Mouse (Mus musculus) urinary bladder, postnatal 4 days (tissue): Measurements from ENCODE around the gene Ptprj.

Experiments
- DNase-seq, 2 experiments: peaks; one replicate each; pipeline ENCODE4 v3.0.0; 2021 to 2022; ENCODE audit warnings: low spot score in 2 of 2

Ptprj gene

DNA sequence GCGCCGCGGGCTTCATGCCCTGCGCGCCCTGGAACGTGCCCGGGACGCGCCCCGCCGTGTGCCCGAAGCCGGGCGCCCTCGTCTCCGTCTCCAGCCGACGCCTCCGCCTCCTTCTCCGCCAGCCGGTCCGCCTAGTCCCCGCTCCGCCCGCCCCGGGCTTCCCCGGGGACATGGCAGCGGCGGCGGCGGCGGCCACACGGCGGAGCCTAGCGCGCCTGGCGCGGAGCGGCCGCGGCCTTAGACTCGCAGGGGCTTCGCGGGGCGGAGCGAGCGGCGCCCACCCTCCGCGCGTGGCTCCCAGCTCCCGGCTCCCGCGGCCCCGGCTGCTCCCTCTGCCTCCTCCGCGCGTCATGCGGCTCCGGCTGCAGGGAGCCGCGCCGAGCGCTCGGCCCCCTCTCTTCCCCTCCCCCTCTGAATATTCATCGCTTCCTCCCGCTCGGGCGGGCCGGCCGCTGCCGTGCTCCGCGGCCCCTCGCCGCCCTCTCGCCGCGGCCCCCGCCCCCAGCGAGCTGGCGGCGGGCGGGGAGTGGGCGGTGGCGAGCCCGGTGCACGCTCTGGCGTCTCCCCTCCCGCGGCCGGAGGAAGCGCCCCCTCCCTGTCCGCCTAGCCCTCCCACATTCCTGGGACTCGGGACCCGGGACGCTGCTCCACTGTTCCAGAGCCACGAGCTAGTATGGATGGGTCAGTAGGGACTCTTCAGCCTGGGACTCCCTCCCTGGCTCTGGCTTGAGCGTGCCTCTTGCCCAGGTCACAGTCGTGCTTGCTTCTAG, at the start of gene Ptprj:
Gene Ptprj, minus strand, starts transcription at position 412 of the 770 bp plus-strand sequence.
- peak; percentile 64 to 68 for DNase-seq

DNA sequence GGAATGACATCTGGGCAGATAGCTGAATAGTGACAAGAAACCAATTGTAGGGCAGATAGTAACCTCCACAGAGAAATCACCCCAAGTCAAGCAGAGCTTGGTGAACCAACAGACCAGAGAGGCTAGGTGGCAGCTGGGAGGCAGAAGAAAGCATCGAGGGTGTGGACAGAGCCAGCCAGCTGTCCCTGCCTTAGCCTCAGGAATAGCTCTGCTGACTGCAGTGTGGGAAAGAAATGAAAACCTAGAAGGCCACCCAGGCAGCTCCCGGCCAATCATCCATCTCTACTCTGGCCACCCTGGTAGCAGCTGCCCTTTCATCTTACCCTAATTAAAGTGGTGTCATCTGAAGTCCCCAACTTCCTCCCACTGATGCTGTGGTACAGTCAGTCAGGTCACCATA, 49.1 kb upstream of the Ptprj start:
- no peak for DNase-seq

DNA sequence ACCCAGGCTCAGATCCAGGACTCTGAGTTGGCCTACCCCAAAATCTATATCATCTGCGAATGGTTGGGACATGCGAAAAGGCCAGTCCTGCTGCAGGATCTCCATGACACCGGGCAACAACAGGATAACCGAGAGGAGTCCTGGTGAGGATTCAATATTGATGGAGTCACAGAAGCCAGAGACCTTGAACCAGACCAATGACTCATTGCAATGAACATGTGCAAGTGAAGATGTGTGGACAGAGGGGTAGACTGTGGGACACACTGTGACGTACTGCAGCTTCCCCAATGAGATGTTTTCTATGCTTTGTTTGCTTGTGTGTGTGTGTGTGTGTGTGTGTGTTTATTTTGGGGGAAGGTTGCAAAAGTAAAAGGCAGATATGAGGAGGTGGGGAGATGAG, 47.8 kb upstream of the Ptprj start:
- no peak for DNase-seq

DNA sequence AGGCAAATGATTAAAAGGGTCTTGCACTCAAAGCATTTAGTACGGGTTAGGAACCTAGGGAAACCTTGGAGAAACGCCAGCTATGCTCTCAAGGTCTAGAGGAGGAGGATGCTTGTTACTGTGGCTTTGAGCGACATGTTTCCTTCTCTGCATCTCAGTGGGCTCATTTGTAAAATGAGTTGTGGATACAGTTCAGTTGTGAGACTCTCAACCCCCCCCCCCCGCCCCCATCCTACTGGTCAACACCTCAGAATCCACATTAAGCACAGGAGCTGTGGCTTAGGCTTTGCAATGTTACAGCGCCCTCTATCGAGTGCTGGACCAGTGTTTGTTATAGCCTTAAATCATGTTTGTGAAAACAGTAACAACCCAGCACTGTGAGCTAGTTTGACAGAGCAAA, 44.5 kb upstream of the Ptprj start:
- DNase-seq: no peak

DNA sequence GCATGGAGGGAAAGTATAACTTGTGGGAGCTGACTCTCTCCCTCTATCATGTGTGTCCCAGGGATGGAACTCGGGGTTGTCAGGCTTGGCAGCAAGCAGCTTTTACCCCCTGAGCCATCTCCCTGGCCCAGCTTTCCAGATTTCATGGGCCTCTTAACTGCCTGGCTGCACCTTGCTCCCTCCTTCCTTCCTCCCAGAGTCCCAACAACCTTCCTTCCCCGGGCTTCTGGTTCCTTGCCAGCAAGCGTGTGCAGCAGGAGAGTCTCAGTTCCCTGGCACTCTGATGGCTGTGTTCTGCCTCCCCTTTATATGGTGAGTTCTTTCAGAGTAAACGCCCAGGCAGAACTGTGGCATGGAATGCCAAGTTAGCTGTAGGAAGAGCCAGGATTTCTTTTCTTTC, 43.9 kb upstream of the Ptprj start:
- no peak for DNase-seq

DNA sequence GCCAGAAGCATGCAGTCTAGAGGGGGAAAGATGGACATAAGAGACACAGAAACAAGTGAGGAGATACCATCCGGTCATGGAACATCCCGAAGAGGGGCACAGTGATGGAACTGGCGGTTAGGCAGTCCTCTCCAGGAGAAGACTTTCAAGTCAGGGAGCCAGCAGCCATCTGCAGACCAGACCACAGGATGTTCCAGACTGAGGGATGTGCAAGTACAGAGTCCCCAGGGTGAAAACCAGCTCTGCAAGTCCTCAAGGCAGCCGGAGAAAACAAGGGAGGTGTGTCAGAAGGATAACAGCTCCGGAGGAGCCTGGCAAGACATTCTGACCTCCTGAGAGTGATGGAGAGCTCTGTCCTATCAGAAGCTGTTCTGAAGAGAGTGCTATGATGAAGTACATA, 40.4 kb upstream of the Ptprj start:
- no peak for DNase-seq

DNA sequence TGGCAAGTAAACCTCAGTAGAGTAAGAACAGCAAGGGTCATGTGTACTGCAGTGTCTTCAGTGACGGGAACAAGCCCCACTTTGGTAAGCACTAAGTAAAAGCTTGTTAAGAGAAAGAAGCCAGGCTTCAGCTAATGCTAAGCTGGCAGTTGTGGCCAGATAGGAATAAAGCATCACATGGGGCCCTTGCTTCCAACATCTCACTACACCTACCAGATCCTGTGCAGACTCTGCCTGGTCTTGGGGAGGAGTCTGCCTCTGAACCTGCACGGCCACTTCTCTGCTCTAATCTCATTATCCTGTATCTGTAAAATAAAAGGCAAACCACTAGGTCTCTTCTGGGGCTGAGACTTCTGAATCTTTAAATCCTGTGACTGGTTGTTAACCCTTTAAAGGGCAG, 39.2 kb upstream of the Ptprj start:
- no peak for DNase-seq

DNA sequence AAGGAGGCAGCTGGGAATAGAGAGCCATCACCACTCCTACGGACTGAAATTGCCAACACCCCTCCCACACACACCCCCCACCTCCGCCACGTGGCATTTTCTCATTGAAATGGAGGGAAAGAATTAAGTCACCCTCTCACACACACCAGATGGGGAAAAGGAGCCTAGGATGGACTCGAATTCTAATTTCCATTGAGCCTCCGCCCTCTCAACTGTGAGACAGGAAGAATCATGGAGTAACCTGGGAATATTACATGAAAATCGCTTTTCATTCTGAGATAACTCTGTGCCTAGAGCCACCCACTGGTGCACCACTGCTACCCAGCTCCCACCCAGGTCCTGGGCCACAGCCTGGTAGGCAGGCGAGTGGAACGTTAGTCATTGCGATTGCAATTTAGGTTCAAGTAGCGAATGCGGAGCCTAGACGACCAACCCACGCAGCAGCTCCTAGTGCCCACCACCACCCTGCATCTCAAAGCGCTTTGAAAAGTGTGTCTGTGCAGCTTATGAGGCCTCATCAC, 34.3 kb upstream of the Ptprj start:
- no peak for DNase-seq

DNA sequence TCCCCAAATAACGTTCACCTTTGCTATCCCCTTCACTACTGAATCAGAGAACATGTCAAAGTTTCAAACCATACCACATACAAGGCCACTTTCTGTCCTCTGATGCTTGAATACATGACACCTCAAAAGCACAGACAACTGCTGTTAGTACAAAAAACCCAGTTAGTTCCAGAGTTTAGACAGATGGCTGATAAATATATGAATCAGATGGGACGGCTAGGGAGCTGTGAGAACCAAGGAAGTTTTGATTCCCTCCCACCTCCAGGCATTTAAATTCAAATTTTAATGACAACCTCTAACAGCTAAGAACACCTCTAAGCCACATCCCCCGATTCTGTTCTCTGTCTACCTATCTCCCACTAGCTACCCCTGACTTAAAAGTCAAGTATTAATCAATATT, 33.1 kb upstream of the Ptprj start:
- DNase-seq: no peak

DNA sequence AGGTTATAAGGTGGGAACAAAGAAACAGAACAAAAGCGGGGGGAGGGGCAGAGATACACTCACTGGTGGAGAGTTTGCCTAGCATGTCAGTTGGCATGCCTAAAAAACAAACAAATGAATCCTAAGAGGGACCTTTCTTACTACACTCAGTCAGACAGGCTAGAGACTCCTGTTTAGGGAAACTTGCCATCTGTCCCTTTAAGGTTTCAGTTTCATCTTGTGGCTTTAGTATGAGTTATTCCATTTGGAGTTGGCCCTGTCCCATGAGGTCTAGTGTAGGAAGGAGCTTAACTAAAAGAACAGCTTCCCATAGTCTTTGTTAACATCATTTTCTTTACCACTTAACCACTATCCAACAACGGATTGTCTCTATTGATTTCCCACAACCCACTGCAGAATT, 32.6 kb upstream of the Ptprj start:
- DNase-seq: no peak

DNA sequence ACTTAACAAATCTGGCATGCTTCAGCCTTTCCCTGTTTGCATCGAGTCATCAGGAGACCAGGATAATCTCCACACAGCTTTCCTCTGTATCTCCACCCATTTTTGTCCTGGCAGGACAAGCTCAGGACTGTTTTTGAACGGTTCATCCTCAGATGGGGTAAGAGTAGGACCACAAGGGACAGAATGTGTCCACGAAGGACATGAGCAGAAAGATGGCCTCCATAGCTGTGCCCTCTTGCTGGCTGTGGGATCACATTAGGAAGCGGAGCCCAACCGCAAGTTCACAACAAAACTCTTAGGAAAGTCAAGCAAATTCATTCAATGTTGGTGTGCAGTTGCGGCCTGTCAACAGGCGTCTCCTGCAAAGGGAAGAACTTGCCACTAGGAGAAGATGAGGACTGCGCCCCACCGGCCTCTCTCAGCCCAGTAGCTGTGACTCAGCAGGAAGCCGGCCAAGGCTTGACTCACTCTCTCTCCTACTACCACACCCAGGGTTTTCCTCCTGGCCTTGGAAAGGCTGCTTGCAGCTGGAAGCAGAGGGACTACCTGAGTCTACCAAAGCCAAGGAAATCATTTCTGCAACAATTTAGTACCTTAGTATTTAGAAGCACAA, 31.6 kb upstream of the Ptprj start:
- DNase-seq: peak; percentile 64 to 81

DNA sequence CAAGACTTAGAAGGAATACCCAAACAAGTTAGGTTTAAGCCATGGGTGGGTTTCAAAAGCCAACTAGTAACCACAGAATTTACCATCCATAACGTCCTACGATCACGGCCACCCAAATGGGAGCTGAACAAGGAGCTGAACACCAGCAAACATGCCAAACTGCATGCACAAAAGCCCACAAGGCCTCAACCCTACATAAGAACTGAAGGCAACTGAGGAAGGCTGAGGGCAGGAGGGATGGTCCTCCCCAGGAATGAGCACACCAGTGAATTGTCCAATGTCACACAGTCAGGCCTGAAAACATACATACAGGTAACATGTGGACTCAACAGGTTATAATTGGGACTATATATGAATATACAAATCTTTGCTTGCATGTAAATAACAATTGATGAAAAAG, 20.6 kb upstream of the Ptprj start:
- no peak for DNase-seq

DNA sequence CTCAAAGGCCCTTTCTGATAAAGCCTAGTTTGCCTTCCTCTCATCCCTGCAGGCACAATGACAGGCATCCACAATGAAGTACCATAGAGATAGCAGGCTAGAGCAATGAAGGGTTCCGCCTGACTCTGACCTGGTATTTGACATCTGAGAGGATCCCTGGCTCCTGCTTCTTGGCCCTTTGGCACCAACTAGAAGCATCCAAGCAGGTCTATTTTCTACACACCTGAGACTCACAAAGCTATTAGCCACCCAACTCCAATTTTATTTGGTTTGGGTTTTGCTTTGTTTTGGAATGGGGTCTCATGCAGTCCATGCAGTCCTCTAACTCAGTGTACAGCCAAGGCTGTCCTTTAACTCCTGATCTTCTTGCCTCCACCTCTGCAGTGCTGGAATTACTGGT, 7.7 kb upstream of the Ptprj start:
- no peak for DNase-seq

DNA sequence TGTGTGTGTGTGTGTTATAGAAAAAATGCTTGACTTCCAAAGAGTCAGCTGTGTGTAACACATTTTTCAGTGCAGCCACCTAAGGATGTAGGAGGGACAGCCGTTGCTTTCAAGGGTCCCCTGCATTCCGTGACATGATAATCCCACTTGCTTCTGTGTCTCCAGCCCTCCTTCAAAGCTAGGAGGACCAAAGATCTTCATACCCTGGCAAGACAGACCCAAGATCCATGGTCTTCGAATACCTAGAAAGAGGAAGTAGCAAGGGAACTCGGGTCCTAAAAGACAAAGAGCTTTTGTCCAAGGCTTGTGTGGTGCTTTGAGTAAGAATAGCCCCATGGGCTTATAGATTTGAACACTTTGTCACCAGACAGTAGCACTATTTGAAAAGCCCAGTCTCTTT, 4.1 kb upstream of the Ptprj start:
- DNase-seq: peak in 1 of 2 experiments; percentile 22

DNA sequence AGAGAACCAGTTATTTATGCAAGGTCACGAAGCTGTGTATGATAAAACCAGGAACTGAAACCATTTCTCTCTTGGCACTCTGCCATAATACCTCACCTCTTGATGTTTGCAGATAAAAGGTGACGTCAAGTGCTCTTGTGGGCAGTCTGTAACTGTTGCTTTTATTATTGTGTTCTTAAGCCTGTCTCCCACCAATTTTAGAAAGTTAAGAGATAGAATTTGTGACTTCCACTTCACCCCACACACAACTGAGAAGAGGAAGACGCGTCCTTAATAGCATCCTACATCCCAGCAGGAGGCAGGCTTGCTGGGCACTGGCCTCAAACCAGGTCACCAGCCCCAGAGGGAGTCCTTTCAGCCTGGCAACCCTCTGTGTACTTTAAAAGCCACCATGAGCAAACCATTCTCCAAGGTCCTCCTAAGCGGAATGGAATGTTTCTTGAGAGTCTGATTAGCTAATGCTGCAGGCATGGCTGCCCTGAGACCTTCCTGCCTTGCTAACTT, 3.2 kb upstream of the Ptprj start:
- peak in 1 of 2 experiments; percentile 52 for DNase-seq

DNA sequence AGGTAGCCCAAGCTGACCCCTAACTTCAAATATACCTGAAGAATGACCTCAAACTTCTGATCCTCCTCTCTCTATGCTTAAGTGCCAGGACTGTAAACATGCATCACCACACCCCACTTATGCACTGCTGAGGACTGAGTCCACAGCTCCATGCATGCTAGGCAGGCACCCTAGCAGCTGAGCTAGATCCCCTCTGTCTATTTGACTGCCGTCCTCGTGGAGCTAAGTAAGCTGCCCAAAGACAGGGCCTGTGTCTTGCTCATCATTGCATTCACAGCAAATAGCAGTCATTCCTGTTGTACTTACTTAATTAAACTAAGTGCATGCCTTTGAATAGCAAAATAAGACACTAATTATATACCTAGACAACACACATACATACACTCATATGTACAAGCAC, 2.4 kb upstream of the Ptprj start:
- DNase-seq: peak in 1 of 2 experiments; percentile 26

DNA sequence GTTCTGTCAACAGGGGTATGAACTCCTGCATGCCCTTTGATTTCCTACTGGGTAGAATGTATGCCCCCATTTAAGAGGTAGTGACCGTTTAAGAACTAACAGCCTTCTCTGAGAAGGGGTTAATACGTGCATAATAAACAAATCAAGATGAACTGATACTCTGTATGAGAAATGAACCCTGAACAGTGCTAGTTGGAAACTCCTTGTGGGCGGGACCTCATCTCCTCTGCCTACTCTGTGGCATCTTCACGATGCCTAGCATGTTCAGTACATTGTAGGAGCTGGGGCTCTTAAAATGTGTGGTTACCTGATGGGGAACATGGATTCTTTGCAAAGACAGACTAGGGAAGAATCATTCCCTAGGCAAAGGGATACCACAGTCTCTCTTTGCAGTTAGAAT, 1.9 kb upstream of the Ptprj start:
- no peak for DNase-seq

DNA sequence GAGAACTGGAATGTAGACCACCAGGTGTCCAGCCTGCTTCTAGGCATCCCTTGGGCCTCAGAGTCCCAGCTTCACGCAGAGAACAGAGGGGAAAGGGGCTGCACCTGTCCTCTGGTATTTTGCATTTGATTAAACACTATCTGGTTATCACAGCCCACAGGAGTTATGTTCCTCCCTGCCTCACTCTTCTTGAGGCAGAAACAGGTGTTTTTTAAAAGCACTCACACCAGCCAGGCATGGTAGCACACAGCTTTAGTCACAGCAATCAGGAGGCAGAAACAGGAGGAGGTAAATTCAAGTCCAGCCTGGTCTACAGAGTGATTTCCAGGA, 1.3 kb upstream of the Ptprj start:
- peak in 1 of 2 experiments; percentile 33 for DNase-seq

DNA sequence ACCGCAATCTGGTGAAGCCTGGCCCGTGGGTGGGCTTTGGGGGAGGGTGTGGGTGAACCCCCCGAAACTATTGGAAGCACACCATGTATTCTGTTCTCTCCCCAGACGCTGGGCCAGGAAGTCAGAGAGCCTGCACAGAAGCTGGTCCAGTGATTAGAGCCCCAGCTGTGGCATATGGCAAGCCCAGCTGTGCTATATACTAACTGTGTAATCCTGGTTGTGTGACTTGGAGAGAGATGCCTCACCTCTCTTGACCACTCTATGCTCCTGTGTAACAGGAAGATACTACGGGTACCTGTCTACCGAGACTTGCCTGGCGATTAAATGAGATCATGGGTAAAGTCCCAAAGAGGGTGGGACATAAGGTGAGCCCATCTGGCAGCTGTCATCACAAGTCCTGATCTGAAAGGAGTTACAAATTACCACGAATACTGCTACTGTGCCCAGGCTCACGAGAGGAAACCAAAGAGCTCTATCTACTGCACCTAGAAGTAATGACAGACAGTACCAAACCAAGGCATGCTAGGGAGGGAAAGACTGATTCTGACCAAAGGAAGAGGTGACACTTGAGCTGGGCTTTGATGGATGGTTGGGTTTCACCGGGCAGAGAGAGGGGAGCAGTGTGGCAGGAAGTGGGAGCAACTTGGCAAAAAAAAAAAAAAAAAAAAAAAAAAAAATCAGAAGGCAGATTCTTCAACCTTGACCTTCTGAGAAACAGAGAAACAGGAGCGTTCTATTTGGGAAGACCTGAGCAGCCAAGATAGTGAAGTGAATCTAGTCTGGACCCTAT, 754 bp upstream of the Ptprj start:
- peak in 1 of 2 experiments; percentile 30 for DNase-seq

DNA sequence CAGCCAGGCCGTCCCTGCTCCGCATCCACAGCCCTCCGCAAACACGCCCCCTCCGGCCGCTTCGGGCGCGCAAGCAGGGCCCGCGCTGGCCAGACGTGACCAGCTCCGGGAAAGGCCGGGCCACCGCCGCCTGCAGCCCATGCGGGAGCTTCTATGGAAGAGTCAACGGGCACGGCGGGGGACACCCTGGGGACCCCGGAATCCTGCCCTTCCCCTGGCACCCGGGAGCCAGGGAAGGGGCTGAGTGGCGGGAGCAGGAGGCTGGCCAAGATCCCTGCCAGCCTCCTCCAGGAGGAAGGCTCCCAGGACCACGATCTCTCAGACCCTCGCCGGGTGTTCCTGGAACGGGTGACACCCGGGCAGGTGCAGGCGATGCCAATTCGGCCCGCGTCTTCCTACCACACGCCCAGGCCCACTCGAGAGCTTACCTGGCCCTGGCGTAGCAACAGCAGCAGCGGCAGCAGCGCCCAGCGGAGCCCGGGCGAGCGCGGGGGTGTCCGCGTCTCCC, 665 bp downstream of the Ptprj start:
- peak; percentile 60 to 66 for DNase-seq

DNA sequence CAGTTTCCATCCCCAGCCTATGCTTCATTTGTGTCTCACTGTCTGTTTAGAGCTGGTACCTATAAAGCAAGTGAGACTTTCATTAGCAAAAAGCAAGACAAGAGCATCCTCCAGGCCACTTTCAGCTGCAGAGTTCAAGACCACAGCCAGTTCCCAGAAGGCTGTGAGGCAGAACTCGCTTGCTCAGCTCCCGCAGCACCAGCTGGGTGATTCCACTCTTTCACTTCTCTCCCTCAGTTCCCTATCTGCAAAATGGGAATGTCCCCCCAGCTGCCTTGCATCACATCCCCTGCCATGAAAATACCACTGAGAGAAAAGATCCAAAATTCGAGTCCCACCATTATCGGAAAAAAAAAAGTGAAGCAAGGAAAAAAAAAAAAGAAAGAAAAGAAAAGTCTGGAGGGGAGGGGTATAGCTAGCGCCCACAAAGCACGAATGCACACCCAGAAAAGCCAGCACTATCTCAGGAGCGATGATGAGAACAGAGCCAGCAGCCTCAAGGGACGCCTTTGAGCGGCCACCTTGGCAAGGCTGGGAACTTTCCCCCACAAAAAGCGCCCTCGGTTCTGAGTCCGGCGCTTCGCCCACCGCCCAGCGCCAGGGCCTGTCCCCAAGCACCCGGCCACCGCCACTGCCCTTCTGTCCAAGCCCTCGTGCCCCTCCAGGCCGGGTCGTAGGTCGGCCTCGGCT, 1.3 kb downstream of the Ptprj start:
- DNase-seq: no peak
